Mouse (Mus musculus) liver, adult 2 months (tissue): ENCODE measurements at regions not wholly inside any gene's neighbourhood (a gene's known extent, or its start where the extent isn't known, plus 50 kb on each side); places are given as distances from the start of the nearest gene placed in this dataset.

Source experiments
- CTCF ChIP-seq: fragments of 200-500 bp; IDR thresholded peaks from 2 replicates; pipeline ENCODE4 v1.5.1; 2011; ENCODE audit warnings: low read depth, low read length, control low read depth
- POLR2A ChIP-seq: fragments of 200-500 bp; IDR thresholded peaks from 2 replicates; pipeline ENCODE4 v1.6.1; 2011; ENCODE audit warnings: low read length, control low read depth; ENCODE audit not compliant: insufficient read depth; ENCODE audit errors: extremely low read depth

- TF ChIP-seq CTCF (no peak), POLR2A (no peak)
These were observed 89.7 kb upstream of the Kcng1 start for GRCm38 (mm10) chr2:168371245-168371644.
